Mouse (Mus musculus): ENCODE measurements around the gene A630089N07Rik. TPM values are rescaled to one million over a fixed set of nuclear protein-coding genes. Genes with fewer than 3 reads are reported as not detected.
"Not testable (repeated sequence)": the region's sequence is repeated elsewhere in the genome, so short reads cannot be mapped to it uniquely, and the experiment has no call there.

The A630089N07Rik gene
- polyA plus RNA-seq, 1 experiment from 2014 or later, result 3.3 TPM

DNA sequence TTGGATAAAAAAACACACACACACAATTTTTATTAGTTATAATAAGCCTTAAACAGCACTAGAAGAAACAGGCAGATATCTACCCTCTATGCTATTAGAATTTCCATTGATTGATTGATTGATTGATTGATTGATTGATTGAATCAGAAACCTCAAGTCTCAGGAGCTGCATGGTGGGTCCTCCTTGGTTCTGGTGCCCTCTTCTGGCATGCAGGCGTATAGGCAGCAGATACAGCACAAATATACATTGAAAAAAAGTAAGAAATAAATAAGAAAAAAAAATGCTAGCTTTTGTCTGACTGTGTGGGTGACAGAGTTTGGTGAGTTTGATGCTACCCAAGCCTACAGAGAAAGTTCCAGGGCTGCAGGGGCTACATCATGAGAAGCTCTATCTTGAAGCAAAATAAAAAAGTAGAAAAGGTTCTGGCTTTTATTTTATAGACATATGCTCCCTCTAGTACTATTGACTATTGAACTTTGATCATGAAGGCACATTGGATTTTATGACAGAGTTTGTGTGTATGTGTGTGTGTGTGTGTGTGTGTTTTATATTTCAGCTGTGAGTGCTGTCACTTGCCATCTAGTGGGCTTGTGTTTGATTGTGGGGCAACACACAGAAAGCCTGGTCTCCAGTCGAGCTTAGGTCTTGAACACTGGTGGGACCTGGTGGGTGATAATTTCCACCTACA, 59.4 kb downstream of the A630089N07Rik start:
- Histone ChIP-seq H3K9me3 (ENCODE audit: control insufficient read depth, low read length) (no peaks in the 10 kb centered on the region), H3K4me3 (ENCODE audit: low read depth, low read length) (no peak overlapping the region), H3K4me1 (replicated peaks; ENCODE audit: control insufficient read depth, insufficient read depth) (no peaks in the 10 kb centered on the region), H3K4me2 (replicated peaks; ENCODE audit: low read depth) (no peak overlapping the region), H3K9ac (ENCODE audit: low read length) (no peak overlapping the region), H3K27ac (replicated peaks) (no peak overlapping the region), H3K36me3 (ENCODE audit: control insufficient read depth, insufficient read depth, low read length) (no peaks in the 10 kb centered on the region), H3K27me3 (ENCODE audit: control insufficient read depth, insufficient read depth, low read length) (no peaks in the 10 kb centered on the region)
- TF ChIP-seq CTCF (IDR thresholded peaks at IDR 0.05; ENCODE audit: low read depth) (peak; percentile 57), EP300 (optimal IDR thresholded peaks at IDR 0.05) (no peak)
- ATAC-seq (ENCODE audit: low FRiP score, low TSS enrichment) (no peak), DNase-seq (ENCODE audit: low spot score) (no peak)
- 87% methylated on average over 2 of the region's 2 CpGs for WGBS

DNA sequence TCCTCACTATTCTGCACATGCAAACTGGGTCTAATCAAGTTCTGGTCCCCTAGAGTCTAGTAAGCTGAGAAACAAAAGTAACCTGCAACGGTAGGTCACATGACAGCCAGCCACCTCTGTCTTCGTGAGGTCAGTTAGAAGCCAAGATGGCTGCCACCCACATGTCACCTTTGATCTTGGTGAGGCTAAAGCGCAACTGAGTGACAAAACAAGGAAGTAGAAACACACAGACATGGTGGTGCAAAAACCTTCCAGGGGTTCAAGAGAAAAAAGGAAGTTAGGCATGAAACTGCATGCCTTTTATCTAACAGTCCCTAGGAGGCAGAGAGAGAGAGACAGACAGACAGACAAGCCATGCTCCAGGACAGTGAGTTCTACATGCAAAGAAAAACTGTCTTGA, 60.2 kb downstream of the A630089N07Rik start:
- no peak overlapping the region for H3K9ac ChIP-seq (ENCODE audit: low read length)
- no peaks in the 10 kb centered on the region for H3K9me3 ChIP-seq (ENCODE audit: control insufficient read depth, low read length)
- TF ChIP-seq EP300 (optimal IDR thresholded peaks at IDR 0.05) (no peak), CTCF (IDR thresholded peaks at IDR 0.05; ENCODE audit: low read depth) (no peak)
- ATAC-seq (ENCODE audit: low FRiP score, low TSS enrichment) (no peak), DNase-seq (ENCODE audit: low spot score) (no peak)
- WGBS, result 93% methylated on average over 3 of the region's 3 CpGs
- no peak overlapping the region for H3K27ac ChIP-seq (replicated peaks)
- no peaks in the 10 kb centered on the region for H3K27me3 ChIP-seq (ENCODE audit: control insufficient read depth, insufficient read depth, low read length)
- H3K4me3 ChIP-seq (ENCODE audit: low read depth, low read length), result no peak overlapping the region
- H3K36me3 ChIP-seq (ENCODE audit: control insufficient read depth, insufficient read depth, low read length), result no peaks in the 10 kb centered on the region
- H3K4me2 ChIP-seq (replicated peaks; ENCODE audit: low read depth), result no peak overlapping the region
- no peaks in the 10 kb centered on the region for H3K4me1 ChIP-seq (replicated peaks; ENCODE audit: control insufficient read depth, insufficient read depth)

DNA sequence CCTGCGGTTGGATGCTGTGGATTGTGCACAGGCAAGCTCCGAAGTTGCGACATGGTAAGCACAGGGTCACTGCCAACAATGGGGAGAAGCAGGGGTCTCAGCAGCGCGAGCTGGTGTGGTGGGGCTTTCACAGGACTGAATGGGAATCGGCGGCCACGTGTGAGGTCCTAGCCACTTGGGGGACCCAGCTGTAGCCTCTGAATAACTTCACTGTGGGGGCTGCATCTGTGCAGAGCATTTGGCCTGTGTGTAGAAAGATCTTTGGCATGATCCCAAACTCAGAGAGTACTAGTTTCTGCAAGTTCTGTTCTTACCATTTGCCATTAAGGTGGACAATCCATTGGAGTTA, 84.9 kb downstream of the A630089N07Rik start:
- Histone ChIP-seq H3K4me2 (replicated peaks; ENCODE audit: low read depth) (peak overlapping the region; percentile 67), H3K27ac (replicated peaks) (peak overlapping the region; percentile 94), H3K9ac (ENCODE audit: low read length) (peak overlapping the region; percentile 58; the same call in 1 of the 2 replicates), H3K4me3 (ENCODE audit: low read depth, low read length) (peak overlapping the region; percentile 53)
- H3K27me3 ChIP-seq (ENCODE audit: control insufficient read depth, insufficient read depth, low read length); H3K4me1 ChIP-seq (replicated peaks; ENCODE audit: control insufficient read depth, insufficient read depth); DNase-seq (ENCODE audit: low spot score); H3K36me3 ChIP-seq (ENCODE audit: control insufficient read depth, insufficient read depth, low read length); H3K9me3 ChIP-seq (ENCODE audit: control insufficient read depth, low read length): not testable (repeated sequence)
- ATAC-seq (ENCODE audit: low FRiP score, low TSS enrichment), result peak; percentile 47
- under 1% methylated on average over 8 of the region's 8 CpGs for WGBS

DNA sequence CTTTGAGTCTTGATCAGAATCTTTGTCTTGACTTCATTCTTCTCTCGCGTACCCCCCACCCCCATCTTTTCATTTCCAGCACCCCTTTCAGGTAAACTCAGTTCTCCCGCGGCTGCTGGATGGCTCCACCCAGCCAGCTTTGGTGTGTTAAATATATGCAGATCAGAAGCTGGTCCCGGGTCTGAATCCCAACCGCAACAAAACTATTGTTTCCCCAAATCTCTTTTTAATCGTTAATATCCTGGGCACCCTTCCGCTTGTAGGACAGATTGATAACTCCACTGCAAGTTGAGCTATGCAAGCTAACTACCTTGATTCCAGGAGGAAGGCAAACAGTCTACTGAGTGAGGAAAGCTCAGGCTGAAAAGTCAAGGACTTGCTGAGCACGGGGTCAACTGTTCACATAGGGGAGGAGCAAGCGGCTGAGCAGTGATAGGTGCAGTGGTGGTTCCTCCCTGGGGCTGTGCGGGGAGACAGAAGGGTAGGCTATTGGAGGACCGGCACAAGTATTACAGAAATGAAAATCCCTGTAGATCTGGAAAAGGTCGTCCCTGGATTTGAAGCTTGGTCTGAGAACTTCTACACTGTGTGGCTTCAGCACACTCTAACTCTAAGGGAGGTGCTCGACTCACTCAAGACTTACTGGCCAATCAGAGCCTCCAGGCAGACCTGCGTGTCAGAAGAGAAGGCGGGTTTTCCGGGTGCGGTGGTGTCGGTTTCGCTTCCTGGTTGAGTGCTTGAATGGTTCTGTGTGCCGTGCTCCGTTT, 85.5 kb downstream of the A630089N07Rik start, which contains the start of gene B230307C23Rik:
TSS of gene B230307C23Rik (plus strand) at position 700 of the 767 bp plus-strand sequence.
- DNase-seq (ENCODE audit: low spot score), result peak; percentile 91
- H3K4me1 ChIP-seq (replicated peaks; ENCODE audit: control insufficient read depth, insufficient read depth), result no peaks in the 10 kb centered on the region
- 3% methylated on average over 22 of the region's 22 CpGs for WGBS
- no peaks in the 10 kb centered on the region for H3K36me3 ChIP-seq (ENCODE audit: control insufficient read depth, insufficient read depth, low read length)
- peak within 1 kb of the TSS; percentile 53 for H3K4me3 ChIP-seq (ENCODE audit: low read depth, low read length)
- peak within 1 kb of the TSS; percentile 67 for H3K4me2 ChIP-seq (replicated peaks; ENCODE audit: low read depth)
- ATAC-seq (ENCODE audit: low FRiP score, low TSS enrichment), result peak; percentile 98
- no peaks in the 10 kb centered on the region for H3K9me3 ChIP-seq (ENCODE audit: control insufficient read depth, low read length)
- peak within 1 kb of the TSS; percentile 58 for H3K9ac ChIP-seq (ENCODE audit: low read length)
- no peaks in the 10 kb centered on the region for H3K27me3 ChIP-seq (ENCODE audit: control insufficient read depth, insufficient read depth, low read length)
- TF ChIP-seq EP300 (optimal IDR thresholded peaks at IDR 0.05), result no peak
- TF ChIP-seq CTCF (IDR thresholded peaks at IDR 0.05; ENCODE audit: low read depth), result no peak
- peak within 1 kb of the TSS; percentile 94 for H3K27ac ChIP-seq (replicated peaks)

DNA sequence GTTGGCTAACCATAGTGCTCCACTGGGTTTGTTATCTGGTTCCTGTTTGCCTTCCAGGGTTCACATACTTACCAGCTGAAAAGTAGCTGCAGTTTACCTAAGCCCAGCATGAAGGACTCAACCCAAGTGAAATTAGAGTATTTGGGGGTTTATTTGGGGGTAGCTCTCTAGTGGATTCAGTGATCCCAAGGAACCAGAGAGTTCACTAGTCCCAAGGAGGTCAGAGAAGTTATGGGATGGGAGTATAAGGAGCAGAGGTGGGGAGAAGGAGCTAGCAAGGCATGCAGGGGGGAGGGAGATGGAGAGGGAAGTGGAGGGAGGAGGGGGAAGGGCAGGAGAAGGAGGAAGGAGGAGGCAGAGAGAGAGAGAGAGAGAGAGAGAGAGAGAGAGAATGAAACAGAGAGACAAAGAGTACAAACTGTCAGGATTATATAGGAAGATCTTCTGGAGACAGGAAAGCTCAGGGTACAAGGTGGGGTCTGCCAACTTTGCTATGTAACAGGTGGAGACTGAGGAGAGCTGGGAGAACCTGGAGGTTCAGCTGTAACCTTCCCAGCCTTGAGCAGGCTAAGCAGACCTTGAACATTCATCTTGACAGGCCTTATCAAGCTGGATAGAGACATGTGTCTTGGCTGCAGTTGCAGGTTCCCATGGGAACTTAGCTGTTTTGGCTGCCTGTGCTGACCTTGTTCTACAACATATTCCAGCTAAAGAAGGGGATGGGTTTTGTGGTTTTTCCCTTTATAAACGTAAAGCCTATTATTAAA, 86.2 kb downstream of the A630089N07Rik start:
- ATAC-seq (ENCODE audit: low FRiP score, low TSS enrichment), result peak; percentile 27; the same call in 1 of the 2 replicates
- Histone ChIP-seq H3K9me3 (ENCODE audit: control insufficient read depth, low read length) (no peaks in the 10 kb centered on the region), H3K4me3 (ENCODE audit: low read depth, low read length) (peak overlapping the region; percentile 53), H3K27me3 (ENCODE audit: control insufficient read depth, insufficient read depth, low read length) (no peaks in the 10 kb centered on the region), H3K4me1 (replicated peaks; ENCODE audit: control insufficient read depth, insufficient read depth) (no peaks in the 10 kb centered on the region), H3K9ac (ENCODE audit: low read length) (peak overlapping the region; percentile 58), H3K36me3 (ENCODE audit: control insufficient read depth, insufficient read depth, low read length) (no peaks in the 10 kb centered on the region), H3K4me2 (replicated peaks; ENCODE audit: low read depth) (peak overlapping the region; percentile 67), H3K27ac (replicated peaks) (peak overlapping the region; percentile 94)
- TF ChIP-seq CTCF (IDR thresholded peaks at IDR 0.05; ENCODE audit: low read depth) (no peak), EP300 (optimal IDR thresholded peaks at IDR 0.05) (no peak)
- 8% methylated on average over 1 of the region's 1 CpGs for WGBS
- peak; percentile 45 for DNase-seq (ENCODE audit: low spot score)

DNA sequence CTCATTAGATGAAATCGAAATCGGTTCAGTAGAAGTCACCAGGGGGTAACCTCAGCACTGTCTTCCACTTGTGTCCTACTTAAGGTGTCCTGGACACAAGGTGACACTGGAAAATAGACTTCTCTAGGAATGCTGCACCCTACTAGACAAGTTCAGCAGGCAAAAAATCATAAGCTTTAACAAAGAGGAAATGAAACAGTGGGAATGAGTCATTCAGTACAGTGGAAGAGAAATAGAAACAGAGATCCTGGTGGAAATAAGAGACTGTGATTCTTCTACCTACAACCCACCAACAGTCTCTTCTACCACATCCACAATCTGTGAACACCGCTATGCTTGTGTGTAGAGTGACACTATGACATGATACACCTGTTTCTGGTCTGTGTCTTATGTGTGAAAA, 89.8 kb downstream of the A630089N07Rik start:
- DNase-seq (ENCODE audit: low spot score); H3K4me3 ChIP-seq (ENCODE audit: low read depth, low read length); H3K9me3 ChIP-seq (ENCODE audit: control insufficient read depth, low read length); H3K27me3 ChIP-seq (ENCODE audit: control insufficient read depth, insufficient read depth, low read length); ATAC-seq (ENCODE audit: low FRiP score, low TSS enrichment); H3K4me2 ChIP-seq (replicated peaks; ENCODE audit: low read depth); H3K9ac ChIP-seq (ENCODE audit: low read length); H3K27ac ChIP-seq (replicated peaks); H3K36me3 ChIP-seq (ENCODE audit: control insufficient read depth, insufficient read depth, low read length); H3K4me1 ChIP-seq (replicated peaks; ENCODE audit: control insufficient read depth, insufficient read depth): not testable (repeated sequence)
- 84% methylated on average over 3 of the region's 3 CpGs for WGBS
